16 mouse cellular contexts compared by ENCODE assay signal in the genomic region with DNA sequence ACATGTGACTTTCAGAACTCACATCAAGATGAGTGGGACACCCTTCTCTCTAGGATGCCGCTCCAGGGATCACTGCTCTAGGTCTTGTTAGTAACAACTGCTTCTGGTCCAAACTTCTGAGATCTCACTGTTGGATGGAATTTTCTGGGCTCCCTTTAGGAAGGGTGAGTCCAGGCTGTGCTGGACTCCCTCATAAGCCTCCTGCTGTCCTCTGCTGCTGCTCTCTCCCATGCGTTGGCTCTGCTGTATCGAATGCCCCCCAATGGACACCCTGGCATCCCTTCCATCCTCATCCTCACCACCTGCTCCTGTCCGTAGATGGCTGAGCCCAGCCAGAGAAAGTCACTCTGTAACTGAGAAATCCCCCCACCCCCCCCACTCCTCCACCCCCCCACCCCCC.
DNase-seq lines count a peak whose midpoint lies in the region; ATAC-seq and TF ChIP-seq lines count a peak whose summit lies in the region.
"Had no signal": no experiment of that assay in that cellular context is flagged by ENCODE, and none has a peak within 500 bp of the region (broad histone marks: within the 10 kb centered on the region; RNA-seq: fewer than 3 reads in every experiment).

No protein-coding gene starts in this region.

- TF ChIP-seq POLR2A in cerebellum, adult 2 months (IDR thresholded peaks at IDR 0.05; ENCODE audit: borderline replicate concordance, insufficient read depth, low read length) = no peak
- no peak for TF ChIP-seq POLR2A in small intestine, adult 2 months (IDR thresholded peaks at IDR 0.05; ENCODE audit: low read depth, low read length)

- H3K27ac ChIP-seq in cerebellum, adult 2 months (ENCODE audit: insufficient read depth, low read length) = peak overlapping the region; percentile 84
- H3K27ac ChIP-seq in hindbrain, embryonic 13.5 days = peak overlapping the region; percentile 40; the same call in 1 of the 2 replicates
- no peak overlapping the region for H3K27ac ChIP-seq in hindbrain, embryonic 14.5 days
- peak overlapping the region; percentile 25; the same call in 1 of the 2 replicates for H3K27ac ChIP-seq in neural tube, embryonic 14.5 days (ENCODE audit: low read depth, low read length)
- peak overlapping the region; percentile 26 for H3K27ac ChIP-seq in small intestine, adult 2 months (ENCODE audit: insufficient read depth, low read depth, low read length)
- H3K27ac ChIP-seq: embryonic facial prominence, embryonic 12.5 days; heart, adult 2 months; heart, embryonic 15.5 days had no signal

- no peak for DNase-seq in cerebellum, adult 2 months
- DNase-seq in cerebellum, postnatal 4 days (ENCODE audit: low spot score in 2 of 2) = no peak
- DNase-seq in hindbrain, embryonic 14.5 days (ENCODE audit: low spot score) = no peak
- no peak for DNase-seq in neural tube, embryonic 10.5 days (ENCODE audit: extremely low spot score, low spot score)
- DNase-seq: adrenal gland, postnatal 10 days; gastrocnemius, postnatal 14 days; heart, adult 2 months; heart, postnatal 14 days had no signal

- no peaks in the 10 kb centered on the region for H3K9me3 ChIP-seq in hindbrain, embryonic 13.5 days
- no peaks in the 10 kb centered on the region for H3K9me3 ChIP-seq in hindbrain, embryonic 14.5 days (ENCODE audit: control insufficient read depth, low read length)
- H3K9me3 ChIP-seq in neural tube, embryonic 14.5 days (ENCODE audit: control insufficient read depth, low read length) = no peaks in the 10 kb centered on the region
- H3K9me3 ChIP-seq: embryonic facial prominence, embryonic 12.5 days; forebrain, embryonic 15.5 days; heart, embryonic 15.5 days had no signal

- no peak overlapping the region for H3K9ac ChIP-seq in hindbrain, embryonic 13.5 days
- no peak overlapping the region for H3K9ac ChIP-seq in hindbrain, embryonic 14.5 days
- H3K9ac ChIP-seq in neural tube, embryonic 14.5 days (replicated peaks; ENCODE audit: low read depth, low read length) = no peak overlapping the region
- H3K9ac ChIP-seq: embryonic facial prominence, embryonic 12.5 days; forebrain, embryonic 15.5 days; heart, embryonic 15.5 days had no signal

- no peaks in the 10 kb centered on the region for H3K36me3 ChIP-seq in hindbrain, embryonic 13.5 days
- no peaks in the 10 kb centered on the region for H3K36me3 ChIP-seq in hindbrain, embryonic 14.5 days (replicated peaks; ENCODE audit: control insufficient read depth, insufficient read depth)
- H3K36me3 ChIP-seq in neural tube, embryonic 14.5 days (ENCODE audit: control insufficient read depth, insufficient read depth, low read length) = no peaks in the 10 kb centered on the region
- no peaks in the 10 kb centered on the region for H3K36me3 ChIP-seq in small intestine, adult 2 months (ENCODE audit: control insufficient read depth, insufficient read depth, low read length)
- H3K36me3 ChIP-seq: embryonic facial prominence, embryonic 12.5 days; forebrain, embryonic 15.5 days; heart, embryonic 15.5 days had no signal

- H3K4me3 ChIP-seq in cerebellum, adult 2 months (replicated peaks; ENCODE audit: insufficient read depth, low read depth, low read length) = no peak overlapping the region
- no peak overlapping the region for H3K4me3 ChIP-seq in hindbrain, embryonic 13.5 days
- H3K4me3 ChIP-seq in hindbrain, embryonic 14.5 days (replicated peaks; ENCODE audit: low read length) = no peak overlapping the region
- no peak overlapping the region for H3K4me3 ChIP-seq in neural tube, embryonic 14.5 days (ENCODE audit: low read depth, low read length)
- H3K4me3 ChIP-seq in small intestine, adult 2 months (ENCODE audit: low read depth, low read length) = no peak overlapping the region
- H3K4me3 ChIP-seq: embryonic facial prominence, embryonic 12.5 days; forebrain, embryonic 15.5 days; heart, adult 2 months; heart, embryonic 15.5 days had no signal

- no peak for TF ChIP-seq CTCF in cerebellum, adult 2 months (IDR thresholded peaks at IDR 0.05; ENCODE audit: borderline replicate concordance, insufficient read depth, low read depth, low read length)
- no peak for TF ChIP-seq CTCF in small intestine, adult 2 months (IDR thresholded peaks at IDR 0.05; ENCODE audit: extremely low read depth, insufficient read length, insufficient replicate concordance, low read depth, low read length)

- no peaks in the 10 kb centered on the region for H3K27me3 ChIP-seq in cerebellum, adult 2 months (ENCODE audit: control insufficient read depth, insufficient read depth, low read length)
- H3K27me3 ChIP-seq in hindbrain, embryonic 13.5 days = no peaks in the 10 kb centered on the region
- no peaks in the 10 kb centered on the region for H3K27me3 ChIP-seq in hindbrain, embryonic 14.5 days (ENCODE audit: control insufficient read depth, insufficient read depth, low read length)
- no peaks in the 10 kb centered on the region for H3K27me3 ChIP-seq in neural tube, embryonic 14.5 days (ENCODE audit: control insufficient read depth, insufficient read depth, low read length)
- no peaks in the 10 kb centered on the region for H3K27me3 ChIP-seq in small intestine, adult 2 months (ENCODE audit: control insufficient read depth, insufficient read depth, low read length)
- H3K27me3 ChIP-seq: embryonic facial prominence, embryonic 12.5 days; forebrain, embryonic 15.5 days; heart, embryonic 15.5 days had no signal

- H3K4me1 ChIP-seq in cerebellum, adult 2 months (ENCODE audit: control insufficient read depth, insufficient read depth, low read length) = peaks cover 49% of the 10 kb centered on the region
- H3K4me1 ChIP-seq in hindbrain, embryonic 13.5 days (replicated peaks) = peaks cover 60% of the 10 kb centered on the region
- H3K4me1 ChIP-seq in hindbrain, embryonic 14.5 days (replicated peaks; ENCODE audit: control insufficient read depth, insufficient read depth, low read length) = peaks cover 37% of the 10 kb centered on the region
- peaks cover 32% of the 10 kb centered on the region for H3K4me1 ChIP-seq in neural tube, embryonic 14.5 days (ENCODE audit: control insufficient read depth, insufficient read depth, low read length)
- peaks cover 9% of the 10 kb centered on the region for H3K4me1 ChIP-seq in small intestine, adult 2 months (ENCODE audit: control insufficient read depth, insufficient read depth, insufficient read length, low read length)

- ATAC-seq in hindbrain, embryonic 13.5 days (ENCODE audit: low FRiP score) = no peak
- no peak for ATAC-seq in hindbrain, embryonic 14.5 days (ENCODE audit: low FRiP score)
- ATAC-seq in neural tube, embryonic 14.5 days (ENCODE audit: low read depth) = no peak
- ATAC-seq: forebrain, embryonic 15.5 days; intestine, postnatal 0 days had no signal

- WGBS in cerebellum, adult 2 months = 22% methylated on average over 4 of the region's 4 CpGs
- WGBS in hindbrain, embryonic 13.5 days = 84% methylated on average over 4 of the region's 4 CpGs
- WGBS in hindbrain, embryonic 14.5 days = 78% methylated on average over 4 of the region's 4 CpGs
- 82% methylated on average over 4 of the region's 4 CpGs for WGBS in neural tube, embryonic 14.5 days
- 97% methylated on average over 4 of the region's 4 CpGs for WGBS in small intestine, adult 2 months

- no peak overlapping the region for H3K4me2 ChIP-seq in hindbrain, embryonic 13.5 days
- H3K4me2 ChIP-seq in hindbrain, embryonic 14.5 days (replicated peaks) = no peak overlapping the region
- no peak overlapping the region for H3K4me2 ChIP-seq in neural tube, embryonic 14.5 days (ENCODE audit: low read depth, low read length)
- H3K4me2 ChIP-seq: embryonic facial prominence, embryonic 12.5 days; forebrain, embryonic 15.5 days; heart, embryonic 11.5 days; heart, embryonic 15.5 days had no signal
